Mouse (Mus musculus): ENCODE data around the gene Plg. TPM values are rescaled to one million over a fixed set of nuclear protein-coding genes. Genes with fewer than 3 reads are reported as not detected.
A peak's percentile ranks its signal among the peaks of the same experiment; 100 is the strongest.

The Plg gene
- polyA plus RNA-seq, 1 experiment from 2014 or later: not detected

DNA sequence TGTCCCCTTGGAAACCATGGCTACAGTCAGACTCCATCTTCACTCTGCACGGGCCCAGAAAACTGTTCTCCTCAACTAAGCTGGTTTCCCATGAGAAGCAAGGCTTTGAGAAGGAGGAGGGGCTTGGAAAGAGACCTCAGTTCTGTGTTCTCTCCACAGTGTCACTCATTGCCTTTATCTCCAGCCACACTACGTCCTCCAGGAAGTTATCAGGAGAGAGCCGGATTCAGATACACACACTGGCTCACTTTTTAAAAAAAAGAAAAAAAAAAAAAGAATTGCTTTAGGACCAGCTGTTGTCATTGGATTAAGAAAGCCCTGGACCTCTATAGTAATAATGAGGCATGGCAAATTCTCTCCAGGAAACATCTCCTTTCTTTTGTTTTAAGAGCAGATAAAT lies 48.7 kb downstream of the Plg start:
- H3K9me3 ChIP-seq: no peaks in the 10 kb centered on the region
- no peak overlapping the region for H3K4me2 ChIP-seq (replicated peaks)
- H3K27me3 ChIP-seq: no peaks in the 10 kb centered on the region
- H3K27ac ChIP-seq (replicated peaks): no peak overlapping the region
- peaks cover 6% of the 10 kb centered on the region for H3K4me1 ChIP-seq
- no peaks in the 10 kb centered on the region for H3K36me3 ChIP-seq
- no peak overlapping the region for H3K9ac ChIP-seq (replicated peaks)
- ATAC-seq (ENCODE audit: low FRiP score, low read depth): no peak
- 28% methylated on average over 3 of the region's 3 CpGs for WGBS
- no peak overlapping the region for H3K4me3 ChIP-seq

DNA sequence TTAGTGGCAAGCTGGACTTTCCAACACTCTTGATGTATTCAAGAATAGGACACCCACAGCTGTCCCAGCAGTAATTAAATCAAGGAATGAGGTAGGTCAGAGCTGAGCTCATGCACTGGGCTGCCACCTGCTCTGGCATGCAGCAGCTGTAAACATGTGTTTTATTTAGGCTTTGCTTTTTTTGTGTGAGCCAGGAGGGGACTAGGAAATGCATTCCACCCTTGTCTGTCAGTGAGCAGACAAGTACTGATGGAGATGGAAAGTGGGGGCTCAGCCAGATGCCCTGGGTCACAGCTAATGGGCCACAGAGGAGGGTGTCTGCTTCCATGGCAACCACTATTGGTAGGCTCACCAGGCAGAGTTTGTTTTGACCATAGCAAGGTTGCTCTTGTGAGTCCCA lies 50.0 kb downstream of the Plg start:
- Histone ChIP-seq H3K27me3 (no peaks in the 10 kb centered on the region), H3K9ac (replicated peaks) (no peak overlapping the region)
- ATAC-seq (ENCODE audit: low FRiP score, low read depth): peak; percentile 58; the same call in 1 of the 2 replicates

DNA sequence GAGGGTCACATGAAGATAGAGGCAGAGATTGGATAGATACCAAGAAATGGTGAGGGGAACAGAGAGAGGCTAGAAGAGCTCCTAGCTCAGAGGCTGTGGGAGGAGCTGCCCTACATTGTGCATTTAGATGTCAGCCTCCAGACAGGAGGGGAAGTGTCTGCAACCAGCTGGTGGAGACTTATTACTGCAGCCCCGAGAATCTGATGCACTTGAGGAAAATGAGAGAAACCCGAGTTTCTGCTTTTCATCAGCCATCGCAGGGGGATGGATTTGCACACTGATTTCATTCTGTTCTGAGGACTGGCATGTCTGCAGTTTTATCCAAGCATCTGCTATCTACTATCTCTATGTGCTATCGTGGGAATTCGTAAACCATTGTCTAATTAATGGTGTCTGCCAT lies 53.3 kb downstream of the Plg start:
- ATAC-seq (ENCODE audit: low FRiP score, low read depth): no peak
- Histone ChIP-seq H3K9ac (replicated peaks) (no peak overlapping the region), H3K36me3 (no peaks in the 10 kb centered on the region), H3K27me3 (no peaks in the 10 kb centered on the region), H3K9me3 (no peaks in the 10 kb centered on the region), H3K4me1 (peaks cover 6% of the 10 kb centered on the region), H3K27ac (replicated peaks) (no peak overlapping the region), H3K4me2 (replicated peaks) (no peak overlapping the region), H3K4me3 (no peak overlapping the region)
- WGBS: 76% methylated on average over 5 of the region's 5 CpGs

More for the DNA sequence above, 50.0 kb downstream of the Plg start:
- Histone ChIP-seq H3K4me1 (peaks cover 6% of the 10 kb centered on the region), H3K36me3 (no peaks in the 10 kb centered on the region), H3K4me3 (no peak overlapping the region), H3K27ac (replicated peaks) (no peak overlapping the region), H3K4me2 (replicated peaks) (no peak overlapping the region), H3K9me3 (no peaks in the 10 kb centered on the region)

DNA sequence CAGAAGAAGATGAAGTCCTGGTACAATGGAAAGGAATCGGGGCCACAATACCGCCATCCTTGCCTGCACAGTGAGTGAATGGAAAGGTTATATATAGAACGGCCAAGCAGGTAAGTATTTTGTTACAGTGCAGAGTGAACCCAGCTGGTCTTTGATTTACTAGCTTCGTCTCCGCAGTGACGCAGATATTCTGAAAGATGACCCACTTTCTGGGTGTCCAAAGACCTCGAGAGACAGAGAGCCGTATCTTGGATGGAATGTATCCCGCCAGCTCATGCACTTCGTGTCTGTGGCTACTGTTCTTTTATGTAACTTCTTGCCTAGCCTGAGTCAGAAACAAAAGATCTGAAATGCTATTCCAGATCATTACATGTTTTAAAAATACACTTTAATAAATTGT lies 59.4 kb downstream of the Plg start:
- H3K9me3 ChIP-seq: no peaks in the 10 kb centered on the region
- 90% methylated on average over 10 of the region's 10 CpGs for WGBS
- no peak overlapping the region for H3K9ac ChIP-seq (replicated peaks)
- H3K4me1 ChIP-seq: no peaks in the 10 kb centered on the region
- no peak overlapping the region for H3K4me2 ChIP-seq (replicated peaks)
- no peaks in the 10 kb centered on the region for H3K36me3 ChIP-seq
- H3K27me3 ChIP-seq: no peaks in the 10 kb centered on the region
- no peak for ATAC-seq (ENCODE audit: low FRiP score, low read depth)
- no peak overlapping the region for H3K27ac ChIP-seq (replicated peaks)
- H3K4me3 ChIP-seq: no peak overlapping the region

DNA sequence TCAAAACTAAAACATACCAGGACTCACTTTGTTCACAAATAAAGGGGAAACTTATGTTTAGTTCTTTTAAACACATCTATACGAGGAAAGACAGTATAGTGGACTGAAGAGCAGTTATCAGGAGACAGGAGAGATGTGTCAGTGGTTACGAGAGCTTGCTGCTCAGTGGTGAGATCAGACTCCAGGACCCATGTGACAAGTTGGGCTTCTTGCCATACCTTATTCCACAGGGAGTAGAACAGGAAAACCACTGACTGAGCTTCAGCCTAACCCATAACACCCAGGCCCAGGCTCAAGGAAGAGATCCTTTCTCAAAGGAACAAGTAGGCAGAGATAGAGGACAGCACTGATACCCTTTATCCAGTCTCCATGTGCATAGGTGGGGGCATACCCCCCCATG lies 66.2 kb downstream of the Plg start:
- no peak for ATAC-seq (ENCODE audit: low FRiP score, low read depth)
- 92% methylated on average over 2 of the region's 2 CpGs for WGBS

DNA sequence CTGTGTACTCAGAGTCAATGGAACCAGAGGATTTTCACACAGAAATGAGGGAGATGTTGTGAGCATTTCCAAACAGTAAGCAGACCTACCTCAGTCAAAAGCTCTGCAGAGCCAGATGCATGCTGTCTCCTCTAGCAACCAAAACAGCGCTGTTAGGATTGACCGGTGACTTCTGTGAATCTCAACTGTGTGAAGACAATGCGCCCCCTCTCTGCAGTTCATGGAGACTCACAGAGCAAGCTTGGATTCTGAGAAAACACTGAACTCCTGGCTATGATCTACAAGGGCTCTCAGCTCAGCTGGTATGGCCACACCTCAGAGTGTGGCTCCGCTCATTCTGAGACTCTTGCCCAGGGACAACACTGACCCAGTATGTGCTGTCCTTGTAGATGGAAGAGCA lies 72.8 kb downstream of the Plg start:
- H3K4me3 ChIP-seq: no peak overlapping the region
- no peak for ATAC-seq (ENCODE audit: low FRiP score, low read depth)
- 51% methylated on average over 4 of the region's 4 CpGs for WGBS
- no peaks in the 10 kb centered on the region for H3K36me3 ChIP-seq
- H3K4me2 ChIP-seq (replicated peaks): no peak overlapping the region
- H3K27ac ChIP-seq (replicated peaks): no peak overlapping the region
- peaks cover 4% of the 10 kb centered on the region; the same call in 1 of the 2 replicates for H3K4me1 ChIP-seq
- H3K9me3 ChIP-seq: no peaks in the 10 kb centered on the region
- no peak overlapping the region for H3K9ac ChIP-seq (replicated peaks)
- H3K27me3 ChIP-seq: no peaks in the 10 kb centered on the region

More for the DNA sequence above, 66.2 kb downstream of the Plg start:
- no peaks in the 10 kb centered on the region for H3K9me3 ChIP-seq
- H3K27ac ChIP-seq (replicated peaks): no peak overlapping the region
- H3K9ac ChIP-seq (replicated peaks): no peak overlapping the region
- no peak overlapping the region for H3K4me2 ChIP-seq (replicated peaks)
- no peak overlapping the region for H3K4me3 ChIP-seq
- no peaks in the 10 kb centered on the region for H3K36me3 ChIP-seq
- H3K4me1 ChIP-seq: no peaks in the 10 kb centered on the region
- no peaks in the 10 kb centered on the region for H3K27me3 ChIP-seq

DNA sequence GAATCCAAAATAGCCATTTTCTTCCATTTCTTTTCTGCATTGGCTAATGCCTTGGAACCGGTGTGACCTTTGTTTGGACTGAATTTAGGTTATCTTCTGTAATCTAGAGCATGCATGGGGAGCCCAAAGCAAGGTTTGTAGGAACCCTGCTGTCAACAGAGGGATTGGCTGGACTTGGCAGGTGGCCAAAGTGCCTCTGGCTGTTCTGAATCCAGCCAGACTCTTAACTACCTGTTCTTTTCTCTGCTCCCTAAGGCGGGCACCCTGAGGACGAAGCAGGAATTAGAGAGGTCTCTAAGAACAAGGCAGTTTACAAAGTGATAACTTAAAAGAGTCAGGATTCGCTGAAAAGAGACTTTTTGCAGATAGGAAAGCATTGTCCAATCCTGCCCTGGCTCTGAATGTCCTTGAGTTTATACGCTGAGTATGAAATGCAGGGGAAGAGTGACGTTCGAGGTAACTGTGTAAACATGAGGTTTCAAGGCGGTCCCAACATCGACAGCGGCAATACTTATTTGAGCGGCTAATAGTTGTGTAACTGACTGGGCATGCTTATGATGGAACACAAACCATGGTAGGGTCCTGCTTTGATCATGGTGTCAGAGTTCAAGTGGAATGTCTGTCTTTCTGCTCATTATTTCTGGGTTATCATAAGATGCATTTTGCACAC lies 74.6 kb downstream of the Plg start:
- Histone ChIP-seq H3K27me3 (no peaks in the 10 kb centered on the region), H3K4me1 (peaks cover 4% of the 10 kb centered on the region; the same call in 1 of the 2 replicates), H3K9me3 (no peaks in the 10 kb centered on the region), H3K36me3 (no peaks in the 10 kb centered on the region), H3K27ac (replicated peaks) (no peak overlapping the region), H3K4me3 (no peak overlapping the region), H3K4me2 (replicated peaks) (no peak overlapping the region), H3K9ac (replicated peaks) (no peak overlapping the region)
- no peak for ATAC-seq (ENCODE audit: low FRiP score, low read depth)
- 85% methylated on average over 11 of the region's 11 CpGs for WGBS

DNA sequence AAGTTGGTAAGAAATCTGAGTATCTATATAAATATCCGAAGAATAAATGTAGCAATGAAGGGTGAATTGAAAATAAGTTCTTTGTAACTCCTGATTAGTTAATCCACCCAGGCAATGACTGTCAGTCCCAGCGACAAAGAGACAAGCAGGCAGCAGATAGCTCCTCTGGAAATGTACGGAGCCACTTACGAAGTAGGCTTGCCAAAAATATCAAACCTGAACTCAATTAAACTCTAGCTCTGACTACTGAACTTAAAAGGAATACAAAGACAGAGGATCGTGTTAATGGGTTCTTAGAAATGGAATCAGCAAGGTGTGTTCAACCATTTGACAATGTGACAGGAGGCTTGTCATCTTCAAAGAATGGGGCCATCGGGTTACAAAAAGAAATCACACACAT lies 75.3 kb downstream of the Plg start:
- peaks cover 4% of the 10 kb centered on the region; the same call in 1 of the 2 replicates for H3K4me1 ChIP-seq
- no peaks in the 10 kb centered on the region for H3K9me3 ChIP-seq
- H3K36me3 ChIP-seq: no peaks in the 10 kb centered on the region
- no peak overlapping the region for H3K9ac ChIP-seq (replicated peaks)
- no peaks in the 10 kb centered on the region for H3K27me3 ChIP-seq
- no peak overlapping the region for H3K4me3 ChIP-seq
- 85% methylated on average over 6 of the region's 6 CpGs for WGBS
- no peak for ATAC-seq (ENCODE audit: low FRiP score, low read depth)
- no peak overlapping the region for H3K27ac ChIP-seq (replicated peaks)
- no peak overlapping the region for H3K4me2 ChIP-seq (replicated peaks)

DNA sequence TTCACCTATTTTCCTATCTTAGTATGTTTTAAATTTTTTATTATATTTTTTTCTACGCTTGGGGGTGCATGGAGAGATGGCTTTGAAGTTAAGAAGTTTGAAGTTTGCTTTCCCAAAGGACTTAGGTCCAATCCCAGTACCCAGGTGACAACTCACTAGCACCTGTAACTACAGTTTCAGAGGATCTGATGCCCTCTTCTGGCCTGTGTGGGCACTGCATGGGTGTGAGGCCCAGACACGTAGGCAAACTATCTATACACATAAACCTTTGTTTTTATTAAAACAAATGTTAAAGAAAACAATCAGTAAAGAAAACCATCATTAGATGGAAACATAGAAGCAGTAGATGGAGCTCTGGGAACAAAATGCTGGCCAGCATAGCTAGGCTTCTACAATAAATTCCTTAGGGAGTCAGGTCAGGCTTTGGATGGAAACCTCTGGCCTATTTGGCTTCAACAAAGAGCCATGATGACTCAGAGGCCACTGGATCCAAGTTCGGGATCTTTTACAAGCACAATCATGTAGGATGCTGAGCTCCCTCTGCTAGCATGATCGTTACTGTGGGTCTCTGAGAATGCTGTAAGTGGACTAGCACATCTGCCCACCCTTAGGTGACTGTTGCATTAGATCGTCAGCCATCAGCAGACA lies 76.9 kb downstream of the Plg start:
- no peak overlapping the region for H3K4me2 ChIP-seq (replicated peaks)
- no peaks in the 10 kb centered on the region for H3K27me3 ChIP-seq
- WGBS: 78% methylated on average over 5 of the region's 5 CpGs
- no peak for ATAC-seq (ENCODE audit: low FRiP score, low read depth)
- H3K9me3 ChIP-seq: no peaks in the 10 kb centered on the region
- no peak overlapping the region for H3K4me3 ChIP-seq
- no peak overlapping the region for H3K9ac ChIP-seq (replicated peaks)
- H3K4me1 ChIP-seq: peaks cover 4% of the 10 kb centered on the region; the same call in 1 of the 2 replicates
- no peak overlapping the region for H3K27ac ChIP-seq (replicated peaks)
- no peaks in the 10 kb centered on the region for H3K36me3 ChIP-seq

DNA sequence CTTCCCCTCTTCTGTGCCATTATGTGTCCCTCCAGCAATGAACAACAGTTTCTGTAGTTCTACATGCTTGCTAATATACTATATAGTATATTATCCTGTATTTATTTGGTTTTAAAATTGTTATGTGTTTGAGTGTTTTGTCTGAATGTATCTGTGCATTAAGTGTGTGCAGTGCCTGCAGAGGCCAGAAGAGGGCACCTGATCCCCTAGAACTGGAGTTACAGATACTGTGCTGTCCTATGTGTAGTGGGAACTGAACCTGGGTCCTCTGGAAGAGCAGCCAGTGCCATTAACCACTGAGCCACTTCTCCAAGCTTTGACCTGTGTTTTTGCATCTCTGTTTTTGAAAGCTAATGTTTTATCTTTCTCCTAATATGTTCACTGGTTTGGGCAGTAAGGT lies 82.8 kb downstream of the Plg start:
- H3K9me3 ChIP-seq: peaks cover 2% of the 10 kb centered on the region; the same call in 1 of the 2 replicates
- H3K4me3 ChIP-seq: no peak overlapping the region
- no peaks in the 10 kb centered on the region for H3K27me3 ChIP-seq
- no peak overlapping the region for H3K4me2 ChIP-seq (replicated peaks)
- H3K27ac ChIP-seq (replicated peaks): no peak overlapping the region
- H3K36me3 ChIP-seq: no peaks in the 10 kb centered on the region
- ATAC-seq (ENCODE audit: low FRiP score, low read depth): no peak
- no peaks in the 10 kb centered on the region for H3K4me1 ChIP-seq
- no peak overlapping the region for H3K9ac ChIP-seq (replicated peaks)

DNA sequence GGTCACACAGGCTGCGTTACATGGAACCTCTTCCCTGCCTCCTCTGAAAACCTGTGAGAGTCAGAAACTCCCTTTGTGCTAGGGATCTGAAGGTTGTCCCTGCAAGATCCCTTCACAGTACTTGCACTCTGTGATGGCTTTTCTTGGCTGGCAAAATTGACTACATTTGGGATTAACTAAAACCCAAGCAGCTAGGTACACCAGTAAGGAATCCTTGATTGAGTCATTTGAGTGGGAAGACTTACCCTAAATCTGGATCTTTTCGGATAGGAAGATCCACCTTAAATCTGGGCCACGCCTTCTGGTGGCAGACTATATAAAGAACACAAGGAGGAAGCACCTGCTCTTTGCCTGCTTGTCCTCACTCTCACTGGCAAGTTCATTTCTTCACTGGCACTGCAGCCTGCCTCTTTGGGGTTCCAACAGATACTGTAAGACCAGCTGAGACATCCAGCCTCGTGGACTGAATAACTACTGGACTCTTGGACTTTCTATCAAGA lies 88.1 kb downstream of the Plg start:
- ATAC-seq (ENCODE audit: low FRiP score, low read depth): no peak
- Histone ChIP-seq H3K36me3 (no peaks in the 10 kb centered on the region), H3K9me3 (no peaks in the 10 kb centered on the region), H3K4me2 (replicated peaks) (no peak overlapping the region), H3K27me3 (no peaks in the 10 kb centered on the region), H3K4me3 (no peak overlapping the region), H3K4me1 (no peaks in the 10 kb centered on the region), H3K27ac (replicated peaks) (no peak overlapping the region), H3K9ac (replicated peaks) (no peak overlapping the region)
- WGBS: 72% methylated on average over 4 of the region's 4 CpGs

DNA sequence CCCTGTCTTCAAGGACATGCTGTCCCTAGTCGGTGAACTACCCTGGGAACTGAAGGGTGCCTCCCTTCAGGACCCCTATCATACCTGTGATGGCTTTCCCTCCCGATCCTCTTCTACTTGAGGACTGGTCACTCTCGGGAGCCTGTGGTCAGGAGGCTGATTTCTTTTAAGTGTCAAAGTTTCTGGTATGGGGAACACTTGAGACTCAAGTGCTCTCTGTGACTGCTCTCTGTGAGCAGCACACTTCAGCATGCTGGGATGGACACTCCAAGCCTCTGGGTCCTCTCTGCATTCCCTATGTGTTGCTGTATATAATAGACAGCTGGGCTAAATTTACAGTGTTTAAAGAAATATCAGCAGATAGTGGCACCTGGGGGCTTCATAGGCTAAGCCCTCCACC lies 89.2 kb downstream of the Plg start:
- Histone ChIP-seq H3K4me2 (replicated peaks) (no peak overlapping the region), H3K36me3 (no peaks in the 10 kb centered on the region), H3K9me3 (no peaks in the 10 kb centered on the region), H3K4me3 (no peak overlapping the region), H3K27me3 (no peaks in the 10 kb centered on the region), H3K4me1 (no peaks in the 10 kb centered on the region), H3K27ac (replicated peaks) (no peak overlapping the region), H3K9ac (replicated peaks) (no peak overlapping the region)
- no peak for ATAC-seq (ENCODE audit: low FRiP score, low read depth)
- 87% methylated on average over 3 of the region's 3 CpGs for WGBS
